Mouse (Mus musculus) E14TG2a.4 (cell line): ENCODE results near the gene Mmp11.

Experiments
- CTCF ChIP-seq: conservative IDR thresholded peaks from 2 replicates; pipeline ENCODE4 v1.5.1; 2014; ENCODE audit warnings: low read length
- POU5F1 ChIP-seq: IDR thresholded peaks from 2 replicates; pipeline ENCODE4 v1.6.1; 2014; ENCODE audit warnings: low read length, borderline replicate concordance

- no peak for TF ChIP-seq CTCF
- TF ChIP-seq POU5F1 = no peak
Observed at GRCm38 (mm10) chr10:75906882-75907281, 29.4 kb downstream of the Mmp11 start.
